Mouse (Mus musculus): ENCODE measurements at regions not wholly inside any gene's neighbourhood (a gene's known extent, or its start where the extent isn't known, plus 50 kb on each side); places are given as distances from the start of the nearest gene placed in this dataset.

DNA sequence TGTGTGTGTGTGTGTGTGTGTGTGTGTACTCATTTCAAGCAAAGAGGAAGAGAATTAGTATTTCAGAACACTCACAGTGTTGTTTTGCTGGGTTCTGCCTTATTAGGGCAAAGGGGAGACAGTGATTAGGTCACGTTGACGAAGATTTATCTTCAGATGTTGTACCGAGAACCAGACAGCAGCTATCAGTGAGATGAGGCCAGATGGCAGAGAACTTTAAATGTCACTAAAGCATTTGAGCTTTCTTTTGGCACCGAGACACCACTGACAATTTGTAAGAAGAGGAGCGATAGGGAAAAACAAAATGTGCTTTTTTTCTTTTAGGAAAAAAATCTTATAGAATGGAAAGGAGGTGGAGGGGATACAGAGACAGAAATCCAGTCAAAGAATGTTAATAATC lies 610.9 kb upstream of the Adgrl2 start:
- Histone ChIP-seq H3K4me3 (ENCODE audit: insufficient read depth, low read length) (no peak overlapping the region), H3K27ac (ENCODE audit: insufficient read depth, low read length) (no peak overlapping the region), H3K4me1 (ENCODE audit: control insufficient read depth, insufficient read depth, low read length) (no peaks in the 10 kb centered on the region)
- TF ChIP-seq CTCF (IDR thresholded peaks at IDR 0.05; ENCODE audit: extremely low read depth, insufficient read depth, low read length) (no peak), POLR2A (IDR thresholded peaks at IDR 0.05; ENCODE audit: extremely low read depth, insufficient read depth, low read length) (no peak)

DNA sequence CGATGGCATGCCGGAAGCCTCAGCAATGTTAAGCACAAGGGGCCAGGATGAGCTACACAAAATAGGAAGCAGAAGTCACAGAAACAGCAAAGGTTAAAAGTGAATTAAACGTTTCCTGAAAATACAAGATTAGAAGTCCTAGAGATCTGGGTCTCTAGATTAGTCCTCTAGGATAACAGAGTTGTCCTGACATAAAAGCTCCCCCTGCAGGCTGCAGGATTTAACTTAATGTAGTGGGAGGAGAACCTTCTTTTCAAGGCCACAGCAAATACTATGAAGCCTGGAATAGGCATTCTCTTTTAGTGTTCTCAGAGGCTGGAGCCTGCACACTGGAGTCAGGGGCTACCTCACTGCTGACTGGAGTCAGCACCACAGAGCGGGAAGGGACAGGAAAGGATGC lies 604.1 kb upstream of the Adgrl2 start:
- H3K27ac ChIP-seq (ENCODE audit: insufficient read depth, low read length), result no peak overlapping the region
- TF ChIP-seq CTCF (IDR thresholded peaks at IDR 0.05; ENCODE audit: extremely low read depth, insufficient read depth, low read length), result no peak
- TF ChIP-seq POLR2A (IDR thresholded peaks at IDR 0.05; ENCODE audit: extremely low read depth, insufficient read depth, low read length), result no peak
- no peak overlapping the region for H3K4me3 ChIP-seq (ENCODE audit: insufficient read depth, low read length)
- H3K4me1 ChIP-seq (ENCODE audit: control insufficient read depth, insufficient read depth, low read length), result no peaks in the 10 kb centered on the region

DNA sequence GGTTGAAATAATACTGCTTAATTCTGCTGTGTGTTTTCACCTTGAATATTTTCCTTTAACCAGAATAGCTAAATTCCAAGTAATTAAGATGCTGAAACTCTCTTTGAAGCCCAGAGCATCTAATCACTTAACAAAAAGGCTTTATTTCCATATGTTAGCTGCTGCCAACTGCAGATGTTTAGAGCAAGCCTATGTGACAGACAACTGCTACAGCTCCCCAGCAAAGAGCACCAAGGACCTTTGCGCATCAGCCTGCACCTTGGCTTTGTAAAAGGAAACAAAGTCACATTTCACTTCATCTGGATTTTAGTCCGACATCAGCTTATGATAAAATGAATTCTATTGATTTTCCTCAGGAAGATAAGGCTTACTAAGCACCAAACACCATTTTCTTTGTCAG lies 595.4 kb upstream of the Adgrl2 start:
- H3K27ac ChIP-seq (ENCODE audit: insufficient read depth, low read length), result no peak overlapping the region
- H3K4me1 ChIP-seq (ENCODE audit: control insufficient read depth, insufficient read depth, low read length), result no peaks in the 10 kb centered on the region
- no peak for TF ChIP-seq POLR2A (IDR thresholded peaks at IDR 0.05; ENCODE audit: extremely low read depth, insufficient read depth, low read length)
- TF ChIP-seq CTCF (IDR thresholded peaks at IDR 0.05; ENCODE audit: extremely low read depth, insufficient read depth, low read length), result no peak
- no peak overlapping the region for H3K4me3 ChIP-seq (ENCODE audit: insufficient read depth, low read length)

DNA sequence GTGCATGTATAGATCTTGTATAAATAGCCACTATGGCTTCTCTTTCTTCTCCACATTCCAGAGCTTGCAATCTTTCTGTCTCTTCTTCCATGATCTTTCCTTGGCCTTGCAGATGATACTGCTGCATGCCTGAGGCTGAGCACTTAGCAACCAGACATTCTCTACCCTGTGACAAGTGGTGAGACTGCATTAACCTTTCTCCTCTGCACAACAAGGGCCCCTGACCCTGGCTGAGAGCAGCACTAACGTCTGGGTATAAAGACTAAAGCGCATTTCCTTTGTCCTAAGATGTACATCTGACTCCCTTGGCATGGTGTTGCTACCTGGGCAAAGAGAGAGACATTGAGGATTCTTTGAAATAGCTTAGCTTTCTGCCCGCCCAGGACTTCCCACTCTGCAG lies 590.8 kb upstream of the Adgrl2 start:
- no peak overlapping the region for H3K27ac ChIP-seq (ENCODE audit: insufficient read depth, low read length)
- TF ChIP-seq POLR2A (IDR thresholded peaks at IDR 0.05; ENCODE audit: extremely low read depth, insufficient read depth, low read length) (no peak), CTCF (IDR thresholded peaks at IDR 0.05; ENCODE audit: extremely low read depth, insufficient read depth, low read length) (no peak)
- no peaks in the 10 kb centered on the region for H3K4me1 ChIP-seq (ENCODE audit: control insufficient read depth, insufficient read depth, low read length)
- no peak overlapping the region for H3K4me3 ChIP-seq (ENCODE audit: insufficient read depth, low read length)

GRCm38 (mm10) chr3:149575678-149576077 lies 585.3 kb upstream of the Adgrl2 start:
- no peak for TF ChIP-seq CTCF (IDR thresholded peaks at IDR 0.05; ENCODE audit: extremely low read depth, insufficient read depth, low read length)
- TF ChIP-seq POLR2A (IDR thresholded peaks at IDR 0.05; ENCODE audit: extremely low read depth, insufficient read depth, low read length), result no peak
- Histone ChIP-seq H3K4me3 (ENCODE audit: insufficient read depth, low read length) (no peak overlapping the region), H3K4me1 (ENCODE audit: control insufficient read depth, insufficient read depth, low read length) (no peaks in the 10 kb centered on the region), H3K27ac (ENCODE audit: insufficient read depth, low read length) (no peak overlapping the region)

DNA sequence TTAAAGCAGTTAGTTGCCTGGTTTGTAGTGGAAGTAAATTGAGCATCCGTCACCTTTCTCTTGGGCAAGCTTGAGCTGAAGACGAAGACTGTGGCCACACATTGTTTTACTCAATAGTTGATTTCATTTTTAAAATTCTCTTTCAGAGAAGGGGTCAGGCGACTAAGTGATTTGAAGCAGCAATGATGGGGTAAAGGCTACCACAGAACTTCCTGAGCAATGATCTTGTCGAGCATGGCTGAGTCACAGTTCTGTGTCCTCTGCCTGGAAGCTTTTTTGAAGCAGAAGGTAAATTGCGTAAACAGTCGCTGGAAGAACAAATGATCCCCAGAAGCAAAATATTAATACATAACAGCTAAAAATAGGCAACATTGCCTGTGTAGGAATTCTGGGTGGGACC lies 576.5 kb upstream of the Adgrl2 start:
- Histone ChIP-seq H3K4me1 (ENCODE audit: control insufficient read depth, insufficient read depth, low read length) (no peaks in the 10 kb centered on the region), H3K4me3 (ENCODE audit: insufficient read depth, low read length) (no peak overlapping the region), H3K27ac (ENCODE audit: insufficient read depth, low read length) (no peak overlapping the region)
- no peak for TF ChIP-seq POLR2A (IDR thresholded peaks at IDR 0.05; ENCODE audit: extremely low read depth, insufficient read depth, low read length)

GRCm38 (mm10) chr3:149550231-149550951 lies 560.0 kb upstream of the Adgrl2 start:
- TF ChIP-seq CTCF (IDR thresholded peaks at IDR 0.05; ENCODE audit: extremely low read depth, insufficient read depth, low read length), result no peak
- TF ChIP-seq POLR2A (IDR thresholded peaks at IDR 0.05; ENCODE audit: extremely low read depth, insufficient read depth, low read length), result no peak

DNA sequence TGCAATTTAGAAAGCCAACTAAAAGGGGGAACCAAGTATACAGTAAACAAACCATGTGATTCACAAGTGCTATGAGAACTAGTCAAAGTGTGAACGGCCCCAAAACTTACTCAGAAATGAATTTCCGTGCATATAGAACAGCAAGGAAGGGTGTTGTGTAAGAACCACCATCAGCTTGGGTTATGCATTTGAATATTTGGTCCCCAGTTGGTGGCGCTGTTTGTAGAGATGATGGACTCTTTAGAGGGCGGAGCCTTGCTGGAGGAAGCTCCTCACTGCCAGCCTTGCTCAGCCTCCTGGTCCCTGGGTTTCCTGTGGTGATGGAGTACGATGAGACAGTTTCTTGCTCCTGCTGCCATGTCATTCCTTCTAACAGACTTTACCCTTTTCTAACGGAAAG lies 556.7 kb upstream of the Adgrl2 start:
- TF ChIP-seq CTCF (IDR thresholded peaks at IDR 0.05; ENCODE audit: extremely low read depth, insufficient read depth, low read length), result no peak
- TF ChIP-seq POLR2A (IDR thresholded peaks at IDR 0.05; ENCODE audit: extremely low read depth, insufficient read depth, low read length), result no peak
- Histone ChIP-seq H3K27ac (ENCODE audit: insufficient read depth, low read length) (no peak overlapping the region), H3K4me3 (ENCODE audit: insufficient read depth, low read length) (no peak overlapping the region), H3K4me1 (ENCODE audit: control insufficient read depth, insufficient read depth, low read length) (no peaks in the 10 kb centered on the region; the same call in 1 of the 2 replicates)

More at GRCm38 (mm10) chr3:149550231-149550951, 560.0 kb upstream of the Adgrl2 start:
- H3K27ac ChIP-seq (ENCODE audit: insufficient read depth, low read length), result no peak overlapping the region
- no peak overlapping the region for H3K4me3 ChIP-seq (ENCODE audit: insufficient read depth, low read length)
- no peaks in the 10 kb centered on the region for H3K4me1 ChIP-seq (ENCODE audit: control insufficient read depth, insufficient read depth, low read length)

DNA sequence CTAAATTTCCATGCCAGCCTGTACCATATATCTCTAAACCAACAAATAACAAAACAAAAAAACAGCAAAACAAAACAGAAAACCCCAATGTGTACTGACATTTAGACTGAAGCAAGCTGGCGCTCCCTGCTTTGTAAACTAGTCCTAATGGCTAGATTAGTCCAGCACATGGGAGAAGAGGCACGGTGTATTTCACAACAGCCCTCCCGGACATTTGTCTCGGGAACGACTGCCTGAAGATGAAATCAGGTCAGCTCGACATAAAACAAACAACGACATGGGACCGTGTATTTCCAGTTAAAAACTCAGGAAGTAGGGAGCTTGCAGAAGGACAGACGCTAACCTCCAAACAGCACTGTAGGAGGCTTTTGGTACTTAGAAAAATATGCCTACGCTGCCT lies 555.9 kb upstream of the Adgrl2 start:
- no peaks in the 10 kb centered on the region; the same call in 1 of the 2 replicates for H3K4me1 ChIP-seq (ENCODE audit: control insufficient read depth, insufficient read depth, low read length)
- TF ChIP-seq POLR2A (IDR thresholded peaks at IDR 0.05; ENCODE audit: extremely low read depth, insufficient read depth, low read length) (no peak), CTCF (IDR thresholded peaks at IDR 0.05; ENCODE audit: extremely low read depth, insufficient read depth, low read length) (no peak)
- no peak overlapping the region for H3K27ac ChIP-seq (ENCODE audit: insufficient read depth, low read length)
- no peak overlapping the region for H3K4me3 ChIP-seq (ENCODE audit: insufficient read depth, low read length)

GRCm38 (mm10) chr3:149534183-149534582 lies 543.8 kb upstream of the Adgrl2 start:
- no peak for TF ChIP-seq POLR2A (IDR thresholded peaks at IDR 0.05; ENCODE audit: extremely low read depth, insufficient read depth, low read length)
- TF ChIP-seq CTCF (IDR thresholded peaks at IDR 0.05; ENCODE audit: extremely low read depth, insufficient read depth, low read length), result no peak
- Histone ChIP-seq H3K4me3 (ENCODE audit: insufficient read depth, low read length) (no peak overlapping the region), H3K4me1 (ENCODE audit: control insufficient read depth, insufficient read depth, low read length) (no peaks in the 10 kb centered on the region), H3K27ac (ENCODE audit: insufficient read depth, low read length) (no peak overlapping the region)

Measured in cortical plate, adult 2 months (tissue).